Mouse (Mus musculus) heart, postnatal 14 days (tissue): ENCODE measurements at regions not wholly inside any gene's neighbourhood (a gene's known extent, or its start where the extent isn't known, plus 50 kb on each side); places are given as distances from the start of the nearest gene placed in this dataset.
A peak's percentile ranks its signal among the peaks of the same experiment; 100 is the strongest.

Source experiments
- DNase-seq, 2 experiments: peaks; one replicate each; pipeline ENCODE4 v3.0.0; 2021 to 2022
- intact Hi-C: fragments of 180-260 bp; cut with DNase I; formaldehyde crosslinking; loops from one replicate; pipeline ENCODE4 v1.15.1; 2025

DNA sequence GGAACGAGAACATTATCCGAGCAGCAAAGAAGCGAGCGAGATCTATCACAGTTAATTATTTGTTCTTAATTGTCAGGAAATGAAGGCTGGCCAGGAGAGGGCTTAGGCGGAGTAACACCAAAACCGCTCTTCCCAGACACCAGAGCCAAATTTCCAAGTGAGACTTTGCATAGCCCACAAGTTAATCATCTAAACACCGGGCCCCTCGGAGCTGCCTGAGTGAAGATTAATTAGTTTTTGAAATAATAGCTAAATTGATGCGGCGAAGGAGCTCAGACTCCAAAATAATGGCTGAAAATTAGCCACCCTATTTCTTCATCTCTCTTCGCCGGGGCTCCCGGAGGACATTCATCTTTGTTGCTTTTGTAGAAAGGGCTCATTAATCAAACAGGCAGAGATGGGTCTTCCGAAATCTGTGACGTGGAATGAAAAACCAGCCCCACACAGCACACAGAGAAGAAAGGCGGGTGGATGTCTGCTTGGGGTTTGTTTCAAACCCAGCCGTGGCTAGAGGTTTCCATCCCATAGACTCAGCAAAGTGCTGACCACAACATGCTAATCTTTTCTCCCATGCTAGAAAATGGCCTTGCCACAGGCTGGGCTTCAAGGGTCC is 193.7 kb downstream of the Suds3 start:
- DNase-seq, result no peak
- intact Hi-C loops, result no loop called here

DNA sequence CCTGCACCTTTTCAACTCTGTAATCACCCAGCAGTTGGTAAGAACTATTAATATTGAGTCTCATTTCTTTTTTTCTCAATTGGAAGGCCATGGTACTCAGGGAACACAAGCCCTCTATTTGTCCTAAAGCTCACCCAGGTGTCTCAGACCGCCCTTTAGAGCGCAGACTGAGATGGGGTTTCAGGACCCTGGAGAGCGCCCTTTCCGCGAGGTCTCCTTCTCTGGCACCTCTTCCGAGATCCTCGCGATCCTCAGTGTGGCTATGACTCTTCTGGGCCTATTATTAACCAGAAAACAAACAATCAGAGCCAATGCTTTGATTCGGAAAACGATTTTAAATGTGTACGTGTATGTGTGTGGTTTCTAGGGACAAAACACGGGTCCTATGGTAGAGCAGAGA is 201.0 kb downstream of the Suds3 start:
- peak; percentile 9 to 37 for DNase-seq
- intact Hi-C loops, result no loop called here

DNA sequence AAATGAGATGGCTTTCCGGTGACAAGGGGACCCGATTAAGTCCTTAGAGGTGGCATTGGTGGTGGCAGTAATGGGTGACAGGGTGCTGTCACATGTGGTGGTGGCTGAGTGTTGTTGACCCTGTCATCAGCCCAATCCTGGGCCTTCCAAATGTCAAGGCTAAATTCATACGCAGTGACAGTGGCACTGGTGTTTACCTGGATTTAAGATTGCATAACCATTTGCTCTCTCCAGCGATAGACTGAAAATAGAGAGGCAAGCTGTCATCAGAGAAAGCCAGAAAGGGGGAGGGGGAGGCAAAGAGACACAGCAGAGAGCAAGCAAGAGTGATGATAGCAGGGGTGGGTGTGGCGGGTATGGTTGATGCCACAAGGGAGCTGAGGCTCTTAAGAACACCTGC is 215.1 kb downstream of the Suds3 start:
- no peak for DNase-seq
- intact Hi-C loops, result no loop called here

DNA sequence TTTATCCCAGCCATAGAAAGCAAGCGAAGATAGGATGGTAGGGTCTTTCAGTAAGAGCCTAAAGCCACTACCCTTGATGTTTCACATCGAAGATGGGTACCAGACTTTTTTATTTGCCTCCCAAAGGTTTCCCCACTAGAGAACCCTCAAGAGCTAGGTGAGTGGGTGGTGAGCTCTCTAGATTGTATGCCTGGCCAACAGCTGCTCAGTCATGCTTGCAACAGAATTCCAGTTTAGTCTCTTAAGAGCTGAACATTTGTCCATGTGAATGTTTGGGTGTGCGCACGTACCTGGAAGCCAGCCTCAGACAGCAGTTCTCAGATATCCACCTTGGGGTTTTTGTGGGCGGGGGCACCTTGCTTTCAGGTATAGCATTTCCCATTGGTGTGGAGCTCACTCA is 218.5 kb downstream of the Suds3 start:
- no peak for DNase-seq
- intact Hi-C loops, result no loop called here

DNA sequence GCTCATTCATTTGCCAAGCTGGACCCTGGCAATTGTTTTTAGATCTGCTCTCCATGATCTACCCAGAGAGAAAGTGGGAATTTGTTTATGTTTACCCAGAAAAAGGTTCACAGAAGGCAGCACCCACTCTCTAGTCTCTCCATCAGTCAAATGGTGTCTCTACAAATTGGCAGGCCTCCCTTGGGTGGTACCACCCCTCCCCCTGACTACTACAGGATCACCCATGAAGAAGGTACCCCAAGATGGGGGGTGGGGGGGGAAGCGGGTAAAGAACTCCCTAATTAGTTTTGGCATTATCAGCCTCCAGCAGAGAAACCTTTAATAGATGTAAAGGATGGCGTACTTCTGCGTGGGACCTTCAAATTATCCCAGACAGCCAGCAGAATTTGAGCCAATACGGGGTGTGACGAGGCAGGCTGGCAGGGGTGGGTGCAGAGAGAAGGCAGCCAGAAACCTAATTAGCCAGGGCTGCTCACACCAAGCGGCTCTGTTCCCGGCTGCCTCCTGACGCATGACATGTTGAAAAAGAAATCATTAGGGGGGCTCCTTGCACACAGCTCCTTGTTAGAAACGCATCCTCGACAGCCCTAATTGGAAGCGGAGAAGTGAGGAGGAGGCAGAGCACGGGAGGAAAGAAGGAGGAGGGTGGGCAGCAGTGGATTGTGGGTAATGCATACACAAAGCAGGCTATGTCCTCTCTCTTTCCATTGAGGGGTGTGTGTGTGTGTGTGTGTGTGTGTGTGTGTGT is 220.7 kb downstream of the Suds3 start:
- no peak for DNase-seq
- intact Hi-C loops, result loop anchor here (2.0 kb wide), 1 partner anchor 142 kb away; no protein-coding TSS in a partner anchor

DNA sequence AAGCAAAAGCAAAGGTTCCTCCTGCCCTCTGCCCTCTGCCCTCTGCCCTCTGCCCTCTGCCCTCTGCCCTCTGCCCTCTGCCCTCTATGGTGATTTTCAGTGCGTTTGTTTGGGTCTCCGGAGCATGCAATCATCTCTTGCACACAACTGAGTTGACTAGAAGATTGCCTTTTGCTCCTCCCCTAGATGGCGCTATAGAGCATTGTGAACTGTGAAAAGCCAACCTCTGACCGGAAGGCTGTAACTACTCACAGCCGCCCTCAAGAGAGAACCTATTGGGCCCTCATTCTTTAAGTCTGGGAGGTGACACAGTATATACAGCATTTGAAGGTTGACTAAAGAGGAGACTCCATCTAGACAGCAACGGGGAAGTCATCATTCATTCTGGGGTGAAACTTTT is 221.3 kb downstream of the Suds3 start:
- intact Hi-C loops, result loop anchor here (2.0 kb wide), 1 partner anchor 142 kb away; no protein-coding TSS in a partner anchor
- peak in 1 of 2 experiments; percentile 14 for DNase-seq

DNA sequence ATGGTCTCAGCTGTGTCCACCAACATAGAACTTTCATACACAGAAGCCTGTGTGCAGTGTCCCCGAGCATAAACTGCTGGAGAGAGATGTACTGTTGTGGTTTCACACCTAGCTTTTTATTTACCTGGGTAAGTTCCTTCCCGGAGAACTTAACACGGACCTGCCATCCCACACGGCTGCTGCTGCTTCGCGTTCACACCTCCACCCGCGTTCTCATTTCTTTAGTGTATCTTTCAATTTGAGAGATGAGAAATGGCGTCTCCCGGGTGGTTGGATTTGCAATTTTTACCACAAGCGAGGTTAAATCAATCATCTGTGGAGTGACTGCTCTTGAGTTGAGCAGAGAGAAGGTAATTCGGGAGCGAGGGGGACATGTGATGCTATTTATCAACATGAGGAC is 223.0 kb downstream of the Suds3 start:
- intact Hi-C loops, result no loop called here
- DNase-seq, result no peak

DNA sequence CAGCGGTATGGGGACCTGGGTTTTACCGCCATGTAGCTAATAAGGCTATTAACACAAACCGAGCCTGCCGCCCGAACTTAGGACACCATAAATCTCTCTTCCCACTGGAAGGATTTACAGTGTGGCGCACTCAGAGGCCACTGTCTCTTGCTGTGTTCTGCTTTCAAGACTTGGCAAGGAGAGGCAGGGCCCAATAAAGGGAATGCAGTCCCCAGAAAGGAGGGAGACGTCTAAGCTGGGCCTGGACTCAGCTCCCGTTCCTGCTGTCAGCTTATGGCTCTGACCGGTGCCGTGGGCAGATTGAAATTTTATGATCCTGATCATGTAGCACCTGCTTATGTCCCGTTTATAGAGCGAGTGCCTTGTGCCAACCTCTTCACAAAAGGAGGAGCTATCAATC is 226.7 kb downstream of the Suds3 start:
- no peak for DNase-seq
- intact Hi-C loops, result no loop called here

DNA sequence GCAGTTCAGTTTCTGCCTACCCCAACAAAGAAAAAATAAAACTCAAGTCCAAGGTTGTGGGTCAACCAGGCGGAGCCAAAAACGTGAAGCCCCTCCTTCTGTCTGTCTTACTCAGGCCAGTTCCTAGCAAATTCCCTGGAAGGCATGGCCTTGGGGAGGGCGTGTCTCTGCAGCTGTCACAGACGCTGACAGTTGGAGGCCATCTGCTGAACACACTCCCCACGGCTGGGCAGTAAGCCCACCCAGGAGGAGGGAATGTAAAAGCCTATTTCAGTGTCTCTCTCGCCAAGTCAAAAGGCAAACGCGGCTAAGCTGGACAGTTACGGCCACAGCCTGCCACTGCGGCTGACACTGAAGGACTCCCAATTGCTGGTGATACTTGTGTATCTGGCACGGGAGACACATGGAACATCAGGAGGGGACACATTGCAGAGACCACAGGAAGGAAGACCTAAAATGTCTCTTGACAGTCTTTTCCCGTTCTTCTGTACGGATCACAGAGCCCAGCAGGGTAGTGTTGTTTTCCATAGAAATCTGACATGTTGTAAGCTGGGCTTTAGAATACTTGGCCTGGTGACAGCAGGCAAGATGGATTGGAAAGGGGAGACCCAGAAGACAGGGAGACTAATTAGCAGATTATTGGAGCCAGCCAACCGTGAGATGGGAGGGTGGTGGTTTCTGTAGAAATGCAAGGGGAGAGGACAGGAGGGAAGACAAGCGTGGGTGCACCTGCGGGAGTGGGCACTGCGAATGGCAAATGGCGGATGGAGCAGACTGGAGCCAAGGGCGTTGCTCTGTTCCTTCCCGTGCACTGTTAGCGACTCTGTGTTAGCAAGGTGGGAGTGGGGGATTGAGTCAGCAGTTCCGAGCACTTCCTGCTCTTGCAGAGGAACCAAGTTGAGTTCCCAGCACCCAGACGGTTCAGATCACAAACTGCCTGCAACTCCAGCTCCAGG is 229.5 kb downstream of the Suds3 start:
- intact Hi-C loops, result no loop called here
- DNase-seq, result no peak

DNA sequence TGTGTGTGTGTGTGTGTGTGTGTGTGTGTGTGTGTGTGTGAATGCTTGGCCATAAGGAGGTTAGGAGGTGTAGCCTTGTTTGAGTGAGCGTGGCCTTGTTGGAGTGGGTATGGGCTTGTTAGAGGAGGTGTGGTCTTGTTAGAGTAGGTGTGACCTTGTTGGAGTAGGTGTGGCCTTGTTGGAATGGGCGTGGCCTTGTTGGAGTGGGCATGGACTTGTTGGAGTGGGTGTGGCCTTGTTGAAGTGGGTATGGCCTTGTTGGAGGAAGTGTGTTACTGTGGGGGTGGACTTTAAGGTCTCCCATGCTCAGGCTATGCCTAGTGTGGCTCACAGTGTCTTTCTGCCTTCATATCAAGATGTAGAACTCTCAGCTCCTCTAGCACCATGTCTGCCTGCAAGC is 236.2 kb downstream of the Suds3 start:
- intact Hi-C loops, result no loop called here
- DNase-seq, result no peak

DNA sequence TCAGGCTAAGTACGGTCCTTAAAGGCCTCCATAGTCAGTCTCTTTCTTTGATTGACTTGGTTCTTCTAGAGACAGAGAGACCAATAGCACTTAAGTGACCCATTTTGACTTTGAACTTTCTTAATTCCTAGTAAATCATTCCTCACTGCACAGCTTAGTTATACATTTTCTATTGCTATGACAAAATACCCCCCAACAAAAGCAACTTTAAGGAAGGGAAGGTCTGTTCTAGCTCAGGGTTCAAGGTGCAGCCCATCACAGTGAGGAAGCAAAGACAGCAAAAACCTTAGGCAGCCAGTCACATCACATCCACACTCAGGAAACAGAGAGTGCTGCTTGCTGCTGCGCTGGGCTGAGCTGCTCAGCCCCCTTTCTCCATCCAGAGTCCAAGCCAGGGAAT is 241.0 kb downstream of the Suds3 start:
- intact Hi-C loops, result no loop called here
- DNase-seq, result no peak

DNA sequence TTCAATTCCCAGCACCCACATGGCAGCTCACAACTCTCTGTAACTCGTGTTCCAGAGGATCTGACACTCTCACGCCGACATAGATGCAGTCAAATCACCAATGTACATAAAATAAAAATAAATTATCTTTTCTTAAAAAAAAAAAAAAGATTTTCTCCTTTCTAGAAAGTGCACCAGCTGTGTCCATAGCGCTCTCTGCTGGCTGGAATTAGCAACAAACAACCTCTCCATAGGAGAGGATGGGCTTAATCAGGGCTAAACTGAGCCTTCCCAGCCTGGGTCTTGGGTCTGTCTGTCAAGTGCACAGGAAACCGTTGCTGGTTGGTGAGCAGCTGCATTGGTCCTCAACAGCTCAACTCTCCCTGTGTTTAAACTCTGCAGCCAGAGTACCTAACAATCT is 247.8 kb downstream of the Suds3 start:
- no peak for DNase-seq
- intact Hi-C loops, result no loop called here

DNA sequence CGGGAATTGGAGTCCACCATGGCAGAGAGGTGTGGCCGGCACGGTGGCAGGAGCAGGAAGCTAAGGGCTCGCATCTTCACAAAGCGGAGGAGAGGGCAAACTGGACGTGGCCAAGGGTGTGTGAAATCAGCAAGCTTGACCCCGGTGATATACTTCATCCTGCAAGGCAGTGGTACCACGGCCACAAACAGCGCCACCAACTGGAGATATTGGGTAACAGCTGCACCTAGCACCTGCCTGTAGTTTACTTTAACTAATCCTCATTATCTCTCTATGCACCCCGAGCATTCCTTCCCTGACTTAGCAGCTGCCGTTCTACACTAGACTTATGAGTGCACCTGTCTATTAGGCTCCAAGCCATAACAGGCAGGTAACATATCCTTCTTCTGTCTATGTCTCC is 251.6 kb downstream of the Suds3 start:
- no peak for DNase-seq
- intact Hi-C loops, result no loop called here

DNA sequence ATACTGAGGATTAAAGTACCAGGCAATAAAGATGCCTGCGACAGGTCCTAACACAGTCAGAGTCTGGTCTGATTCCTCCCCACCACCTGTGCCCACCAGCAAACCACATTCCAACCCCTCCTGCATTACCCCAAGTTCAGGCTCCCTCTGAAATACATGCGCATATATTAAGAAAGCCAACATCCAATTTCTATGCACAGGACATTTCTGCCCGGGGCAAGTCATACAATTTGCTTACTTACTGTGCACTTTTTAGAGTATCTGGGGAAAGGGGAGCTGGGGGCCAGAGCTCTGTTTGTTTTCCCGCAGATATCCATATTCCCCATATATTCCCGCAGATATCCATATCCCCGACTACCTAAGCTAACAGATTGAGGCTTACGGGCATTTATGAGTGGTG is 261.1 kb upstream of the Srrm4 start:
- intact Hi-C loops, result no loop called here
- DNase-seq, result no peak

DNA sequence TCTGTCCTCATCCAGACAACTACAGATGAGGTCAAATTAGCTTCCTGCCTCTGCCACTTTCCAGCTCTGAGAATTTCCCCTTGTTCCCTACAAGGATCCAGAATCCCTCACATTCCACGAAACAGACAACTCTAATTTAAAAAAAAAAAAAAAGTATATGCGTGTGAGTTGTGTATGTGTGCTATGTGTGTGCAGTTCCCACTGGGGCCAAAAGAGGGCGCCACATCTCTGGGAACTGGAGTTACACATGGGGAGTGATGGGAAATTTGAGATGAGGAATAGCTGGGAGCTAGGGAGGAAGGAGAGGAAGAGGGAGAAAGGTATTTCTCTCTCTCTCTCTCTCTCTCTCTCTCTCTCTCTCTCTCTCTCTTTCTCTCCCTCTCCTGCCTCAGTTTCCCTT is 240.3 kb upstream of the Srrm4 start:
- DNase-seq, result no peak
- intact Hi-C loops, result no loop called here

DNA sequence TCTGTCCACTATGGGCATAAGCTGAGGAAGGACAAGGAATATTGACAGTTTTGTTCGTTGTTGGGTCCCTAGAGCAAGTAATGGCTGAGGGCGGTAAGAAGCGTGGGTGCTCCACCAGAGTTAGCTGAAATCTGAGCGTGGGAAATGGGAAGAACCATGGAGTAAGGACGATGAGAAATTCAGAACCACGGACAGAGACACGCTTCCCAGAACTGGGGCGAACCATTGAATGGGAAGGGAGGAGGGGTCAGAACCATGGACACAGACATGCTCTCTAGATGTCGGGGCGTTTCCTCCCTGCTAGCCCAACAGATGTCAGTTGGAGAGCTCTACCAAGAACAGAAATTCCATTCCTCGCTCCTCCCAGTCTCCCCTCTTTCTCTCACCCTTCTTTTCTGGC is 238.2 kb upstream of the Srrm4 start:
- intact Hi-C loops, result no loop called here
- peak in 1 of 2 experiments; percentile 29 for DNase-seq

DNA sequence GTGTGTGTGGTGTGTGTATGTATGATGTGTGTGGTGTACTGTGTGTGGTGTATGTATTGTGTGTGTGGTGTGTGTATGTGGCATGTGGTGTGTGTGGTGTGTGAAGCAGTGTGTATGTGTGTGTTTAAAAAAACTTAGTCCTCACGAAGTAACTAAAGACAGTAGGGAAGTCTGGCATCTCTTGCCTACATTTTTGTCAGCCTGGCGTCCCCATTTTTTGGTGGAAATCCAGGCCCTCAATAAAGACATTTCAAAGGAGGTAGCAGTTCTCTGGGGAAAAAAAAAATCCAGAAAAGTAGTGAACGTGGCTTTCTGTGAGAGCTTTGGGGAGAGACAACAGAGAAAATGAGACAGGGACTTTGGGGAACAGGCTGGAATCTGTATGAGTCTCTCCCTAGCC is 231.6 kb upstream of the Srrm4 start:
- intact Hi-C loops, result no loop called here
- no peak for DNase-seq

DNA sequence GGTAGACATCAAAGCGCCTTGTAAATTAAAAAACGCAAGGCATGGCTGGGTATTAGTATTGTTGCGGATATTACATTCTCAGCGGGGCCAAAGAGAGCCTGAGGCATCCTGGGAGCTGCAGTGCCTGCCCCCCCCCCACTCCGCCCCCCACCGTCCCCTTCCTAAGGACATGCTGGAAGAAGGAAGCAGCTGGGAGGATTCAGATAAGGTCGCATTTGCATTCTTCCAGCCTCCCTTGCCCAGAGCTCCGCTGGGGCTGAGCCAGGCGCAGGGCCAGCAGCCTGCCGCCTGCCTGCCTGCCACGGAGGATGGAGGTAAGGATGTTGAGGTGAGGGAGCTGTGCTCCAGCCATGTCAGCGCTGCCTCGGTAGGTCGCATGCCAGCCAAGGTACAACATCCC is 230.5 kb upstream of the Srrm4 start:
- intact Hi-C loops, result no loop called here
- DNase-seq, result no peak

DNA sequence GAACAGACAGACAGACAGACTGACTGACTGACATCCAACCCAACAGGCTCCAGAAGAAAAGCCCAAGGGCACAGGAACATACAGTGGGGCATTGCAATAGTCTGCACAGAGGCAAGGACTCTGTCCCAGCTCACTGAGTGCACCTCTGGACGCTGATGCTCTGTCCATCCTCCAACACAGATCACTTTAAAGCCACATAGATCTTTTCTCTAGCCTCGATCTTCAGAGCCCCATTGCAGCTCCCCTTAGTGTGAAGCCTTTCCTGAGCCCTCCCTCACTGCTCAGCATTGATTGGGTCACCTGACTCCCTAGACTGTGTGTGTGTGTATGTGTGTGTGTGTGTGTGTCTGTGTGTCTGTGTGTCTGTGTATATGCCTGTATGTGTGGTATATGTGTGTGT is 218.2 kb upstream of the Srrm4 start:
- intact Hi-C loops, result no loop called here
- no peak for DNase-seq

DNA sequence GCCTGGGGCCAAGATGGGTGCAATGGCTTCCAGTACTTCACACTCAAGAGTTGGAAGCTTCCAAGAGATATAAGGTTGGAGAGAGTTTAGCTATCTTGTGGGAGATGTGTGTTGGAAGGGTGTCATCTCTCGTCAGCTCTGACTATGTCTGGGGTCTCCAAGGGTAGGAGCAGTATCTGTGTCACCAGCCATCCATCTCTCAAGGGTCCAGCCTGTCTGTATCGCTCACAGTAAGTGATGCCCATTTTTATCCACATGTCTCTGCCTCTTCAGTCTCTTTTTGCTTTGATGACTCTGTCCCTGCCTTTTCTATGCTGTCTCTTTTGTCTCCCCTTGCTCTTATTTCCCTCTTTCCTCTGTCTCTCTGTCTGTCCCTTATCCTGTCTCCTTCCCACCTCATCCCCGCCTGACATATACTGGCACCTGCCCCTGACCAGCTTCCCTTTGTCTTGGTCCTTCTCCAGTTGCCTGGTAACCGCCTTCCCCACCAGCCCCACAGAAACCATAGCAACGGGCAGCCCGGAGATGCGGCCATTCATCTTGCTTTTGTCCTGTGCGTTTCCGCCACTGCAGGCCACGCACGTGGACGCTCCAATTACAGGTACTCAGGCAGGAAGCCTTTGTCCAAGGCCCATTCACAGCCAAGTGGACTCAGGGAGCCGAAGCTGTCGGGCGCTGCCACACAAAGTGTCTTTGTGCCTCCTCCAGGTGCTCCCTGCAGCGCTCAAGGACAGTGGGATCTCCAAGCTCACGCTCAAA is 217.6 kb upstream of the Srrm4 start:
- intact Hi-C loops, result no loop called here
- DNase-seq, result no peak

DNA sequence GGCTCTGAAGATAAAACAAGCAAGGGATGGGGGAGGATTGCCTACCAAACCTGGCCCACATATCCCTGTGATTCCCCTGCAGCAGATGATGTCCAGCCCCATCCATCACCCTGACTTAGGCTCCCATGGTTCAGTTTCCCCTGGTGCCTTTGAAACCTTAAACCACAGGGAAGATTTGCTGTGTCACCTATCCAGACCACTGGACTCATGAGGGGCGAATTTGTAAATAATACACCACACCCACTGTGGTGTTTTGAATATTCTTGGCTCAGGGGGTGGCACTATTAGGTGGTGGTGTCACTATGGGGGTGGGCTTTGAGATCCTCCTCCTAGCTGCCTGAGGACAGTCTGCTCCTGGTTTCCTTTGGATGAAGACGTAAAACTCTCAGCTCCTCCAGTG is 205.8 kb upstream of the Srrm4 start:
- intact Hi-C loops, result no loop called here

More for the DNA sequence above, 205.8 kb upstream of the Srrm4 start:
- no peak for DNase-seq
